Mouse (Mus musculus) thymus, postnatal 10 days (tissue): ENCODE data around the gene Ppp2r5c.

Experiments used
- DNase-seq, 2 experiments: peaks; one replicate each; pipeline ENCODE4 v3.0.0; 2021; ENCODE audit warnings: low spot score in 2 of 2

The Ppp2r5c gene

GRCm38 (mm10) chr12:110446290-110447170 is at the start of gene Ppp2r5c:
Gene Ppp2r5c, plus strand, starts transcription at chr12:110447120.
- DNase-seq: peak; percentile 91 to 94

- DNase-seq: peak in 1 of 2 experiments; percentile 66
Measured at GRCm38 (mm10) chr12:110398351-110398750, 48.6 kb upstream of the Ppp2r5c start.

GRCm38 (mm10) chr12:110399161-110399560 is 47.8 kb upstream of the Ppp2r5c start:
- DNase-seq: no peak

GRCm38 (mm10) chr12:110400936-110401335 is 46.0 kb upstream of the Ppp2r5c start:
- DNase-seq: no peak

- DNase-seq: no peak
Measured at GRCm38 (mm10) chr12:110401871-110402270, 45.0 kb upstream of the Ppp2r5c start.

GRCm38 (mm10) chr12:110416244-110416643 is 30.7 kb upstream of the Ppp2r5c start:
- peak in 1 of 2 experiments; percentile 14 for DNase-seq

GRCm38 (mm10) chr12:110417023-110417986 is 29.6 kb upstream of the Ppp2r5c start:
- no peak for DNase-seq

- no peak for DNase-seq
Measured at GRCm38 (mm10) chr12:110417987-110418734, 28.8 kb upstream of the Ppp2r5c start.

- peak in 1 of 2 experiments; percentile 49 for DNase-seq
Measured at GRCm38 (mm10) chr12:110418735-110419350, 28.1 kb upstream of the Ppp2r5c start.

- no peak for DNase-seq
Measured at GRCm38 (mm10) chr12:110419879-110420278, 27.0 kb upstream of the Ppp2r5c start.

- no peak for DNase-seq
Measured at GRCm38 (mm10) chr12:110421361-110421760, 25.6 kb upstream of the Ppp2r5c start.

GRCm38 (mm10) chr12:110424008-110424704 is 22.8 kb upstream of the Ppp2r5c start:
- no peak for DNase-seq

- no peak for DNase-seq
Measured at GRCm38 (mm10) chr12:110426417-110427010, 20.4 kb upstream of the Ppp2r5c start.

GRCm38 (mm10) chr12:110429340-110429973 is 17.5 kb upstream of the Ppp2r5c start:
- no peak for DNase-seq

GRCm38 (mm10) chr12:110429990-110430389 is 16.9 kb upstream of the Ppp2r5c start:
- no peak for DNase-seq

GRCm38 (mm10) chr12:110431805-110432204 is 15.1 kb upstream of the Ppp2r5c start:
- no peak for DNase-seq

GRCm38 (mm10) chr12:110436638-110437366 is 10.1 kb upstream of the Ppp2r5c start:
- DNase-seq: no peak

GRCm38 (mm10) chr12:110437367-110437703 is 9.6 kb upstream of the Ppp2r5c start:
- no peak for DNase-seq
